Mouse (Mus musculus): ENCODE measurements around the gene Prkn.

Gene Prkn

GRCm38 (mm10) chr17:11844989-11845388, 1004.8 kb downstream of the Prkn start:
- DNase-seq (ENCODE audit: low spot score): no peak

DNA sequence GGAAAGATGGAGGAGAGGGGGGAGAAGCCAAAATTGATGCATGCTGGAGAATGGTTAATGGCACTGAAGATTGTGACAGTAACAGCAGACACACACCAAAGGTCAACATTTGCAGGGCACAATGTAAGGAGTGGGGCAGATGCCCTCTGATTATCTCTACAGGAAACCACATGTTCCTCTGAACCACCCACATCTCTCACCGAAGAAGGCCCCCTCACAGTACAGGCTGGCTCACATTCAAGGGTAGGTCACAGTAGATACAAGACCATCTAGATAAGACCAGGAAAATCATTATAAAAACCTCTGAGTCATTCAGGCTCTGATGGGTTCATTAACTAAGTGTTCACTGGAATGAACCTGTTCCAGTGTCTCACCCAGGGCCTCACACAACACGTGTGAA, 1005.3 kb downstream of the Prkn start:
- DNase-seq (ENCODE audit: low spot score): no peak

- no peak for DNase-seq (ENCODE audit: low spot score)
Observed at GRCm38 (mm10) chr17:11854571-11854970, 1014.4 kb downstream of the Prkn start.

DNA sequence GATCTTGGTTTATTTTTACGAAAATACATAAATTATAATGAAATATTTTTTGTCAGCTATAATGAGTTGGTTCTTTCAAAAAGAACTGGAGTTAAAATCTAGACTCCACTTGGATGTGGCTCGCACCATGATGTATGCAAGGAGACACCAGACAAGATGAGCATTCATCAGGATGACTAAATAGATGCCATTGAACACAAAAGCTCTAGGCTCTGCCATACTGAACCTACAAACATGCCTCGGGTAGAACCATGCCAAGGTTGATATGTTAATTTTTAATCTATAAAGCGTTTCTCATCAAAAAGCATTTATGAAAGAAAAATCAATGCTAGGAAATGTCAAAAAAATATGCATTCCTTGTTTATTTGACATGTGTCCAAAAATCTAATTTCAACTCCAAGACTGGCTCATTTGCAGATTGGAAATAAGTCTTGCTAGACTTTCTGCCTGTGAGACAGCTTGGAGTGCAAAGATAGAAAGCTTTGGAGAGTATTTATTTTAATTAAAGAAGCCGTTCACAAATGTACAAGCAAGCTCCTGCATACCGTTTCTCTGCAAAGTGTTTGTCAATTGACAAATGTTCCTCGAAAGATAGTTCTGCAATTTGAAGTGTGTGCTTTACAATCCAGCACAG, 1018.7 kb downstream of the Prkn start:
- DNase-seq (ENCODE audit: low spot score): no peak

GRCm38 (mm10) chr17:11861178-11861577, 1021.0 kb downstream of the Prkn start:
- DNase-seq (ENCODE audit: low spot score): no peak

DNA sequence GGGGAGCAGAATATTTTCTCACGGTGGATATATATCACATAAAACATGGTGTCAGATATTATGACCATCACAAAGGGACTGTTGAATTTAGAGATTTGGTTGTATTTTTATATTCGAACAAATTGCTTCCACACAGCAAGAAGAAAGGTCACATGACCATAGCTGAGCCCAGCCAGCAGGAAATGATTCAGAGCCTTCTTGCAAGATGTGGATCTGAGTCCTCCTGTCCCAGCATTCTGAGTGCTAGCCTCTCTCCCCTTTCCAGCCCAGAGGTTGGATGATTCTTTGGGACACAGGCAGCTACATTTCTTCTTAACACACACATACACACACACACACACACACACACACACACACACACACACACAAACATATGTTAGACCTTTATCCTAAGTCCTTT, 1022.2 kb downstream of the Prkn start:
- DNase-seq (ENCODE audit: low spot score): no peak

- no peak for DNase-seq (ENCODE audit: low spot score)
Observed at GRCm38 (mm10) chr17:11863017-11863416, 1022.8 kb downstream of the Prkn start.

- DNase-seq (ENCODE audit: low spot score): no peak
Observed at GRCm38 (mm10) chr17:11866231-11866630, 1026.0 kb downstream of the Prkn start.

DNA sequence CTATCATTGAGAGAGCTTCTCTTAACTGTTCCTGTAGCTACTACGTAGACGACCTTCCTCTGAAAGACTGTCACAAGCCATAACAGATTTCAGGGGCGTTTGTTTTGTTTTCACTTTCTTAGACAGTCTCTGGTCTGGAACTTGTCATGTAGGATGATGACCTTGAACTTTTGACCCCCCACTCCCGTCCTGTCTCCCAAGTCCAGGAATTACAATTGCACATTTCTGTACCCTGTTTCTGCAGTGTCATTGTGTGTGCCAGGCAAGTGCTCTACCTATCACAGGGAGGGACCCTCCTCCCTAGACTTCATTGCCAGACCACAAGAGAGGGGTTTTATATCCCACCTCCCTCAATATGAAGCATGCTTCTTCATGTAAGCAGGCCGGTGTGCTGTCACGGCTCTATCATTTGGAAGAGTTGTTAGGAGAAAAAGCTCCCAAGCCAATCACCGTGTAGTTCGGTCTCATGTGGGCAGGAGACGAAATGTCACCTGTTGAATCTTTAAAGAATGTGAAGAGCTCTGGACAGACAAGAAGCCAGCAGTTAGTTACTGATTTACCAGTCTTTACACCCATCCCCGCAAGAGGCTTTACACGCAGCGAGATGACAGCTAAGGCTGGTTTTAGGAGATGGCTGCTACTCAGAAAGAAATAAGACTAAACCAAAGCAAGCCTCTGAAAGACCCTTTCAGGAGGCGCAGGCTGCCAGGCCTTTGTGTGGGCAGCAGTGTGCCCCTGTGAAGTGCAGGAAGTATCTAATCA, 1027.3 kb downstream of the Prkn start:
- DNase-seq (ENCODE audit: low spot score): peak; percentile 21

DNA sequence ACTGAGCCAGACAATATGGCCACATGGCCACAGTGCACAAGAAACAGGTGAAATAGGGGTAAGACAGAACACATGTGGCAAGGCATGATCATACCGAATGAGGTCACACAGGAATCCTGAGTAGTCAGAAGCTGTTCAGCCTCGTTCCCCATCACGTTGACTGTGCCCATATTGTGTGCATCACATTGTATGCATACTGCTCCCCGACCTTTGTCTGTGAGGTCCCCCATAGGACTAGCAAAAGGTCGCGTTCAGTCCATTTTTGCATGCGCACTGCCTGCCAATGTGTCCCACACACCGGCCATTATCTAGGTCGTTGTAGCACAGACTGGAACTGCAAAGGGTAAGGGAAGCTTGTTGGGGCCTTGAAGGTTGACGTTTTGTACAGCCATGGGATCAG, 1030.4 kb downstream of the Prkn start:
- no peak for DNase-seq (ENCODE audit: low spot score)

- DNase-seq (ENCODE audit: low spot score): no peak
Observed at GRCm38 (mm10) chr17:11876240-11876639, 1036.1 kb downstream of the Prkn start.

GRCm38 (mm10) chr17:11881110-11881820, 1041.1 kb downstream of the Prkn start:
- no peak for DNase-seq (ENCODE audit: low spot score)

GRCm38 (mm10) chr17:11885601-11886000, 1045.4 kb downstream of the Prkn start:
- no peak for DNase-seq (ENCODE audit: low spot score)

DNA sequence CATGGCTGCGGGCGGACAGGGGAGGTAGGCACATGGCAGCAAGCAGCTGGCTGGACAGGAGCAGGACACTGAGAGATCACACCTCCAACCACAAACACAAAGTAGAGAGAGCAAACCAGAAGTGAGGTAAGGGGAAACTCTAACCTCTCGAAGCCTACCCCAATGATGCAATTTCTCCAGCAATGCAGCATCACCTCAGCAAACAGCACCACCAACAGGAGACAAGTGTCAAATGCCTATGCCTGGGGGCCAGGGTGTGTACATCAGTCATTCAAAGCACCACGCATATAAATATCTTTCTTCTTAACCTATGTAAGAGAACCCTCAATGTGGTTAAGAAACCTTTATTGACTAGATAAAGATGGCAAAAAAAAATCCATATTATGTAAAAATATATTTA, 1046.8 kb downstream of the Prkn start:
- DNase-seq (ENCODE audit: low spot score): no peak

- no peak for DNase-seq (ENCODE audit: low spot score)
Observed at GRCm38 (mm10) chr17:11887591-11888205, 1047.5 kb downstream of the Prkn start.

DNA sequence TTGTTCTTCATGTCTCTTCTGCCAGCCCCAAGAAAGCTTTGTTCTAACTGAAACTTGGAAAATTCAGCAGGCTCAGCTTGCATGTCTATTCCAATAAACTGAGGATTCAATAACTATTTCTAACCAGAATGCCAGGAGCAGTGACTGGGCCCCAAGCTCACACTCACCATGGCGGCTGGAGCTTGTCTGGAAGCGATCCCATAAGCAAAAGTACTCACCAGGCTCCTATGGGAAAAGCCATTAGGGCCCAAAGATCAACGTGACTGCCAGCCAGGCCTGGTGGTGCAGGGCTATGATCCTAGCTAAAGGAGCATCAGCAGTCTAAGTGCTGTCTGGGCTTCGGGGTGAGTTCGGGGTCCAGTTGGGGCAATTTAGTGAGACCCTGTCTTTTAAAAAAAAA, 1048.6 kb downstream of the Prkn start:
- DNase-seq (ENCODE audit: low spot score): no peak

GRCm38 (mm10) chr17:11900300-11900699, 1060.1 kb downstream of the Prkn start:
- DNase-seq (ENCODE audit: low spot score): no peak

GRCm38 (mm10) chr17:11901731-11902130, 1061.5 kb downstream of the Prkn start:
- DNase-seq (ENCODE audit: low spot score): no peak

DNA sequence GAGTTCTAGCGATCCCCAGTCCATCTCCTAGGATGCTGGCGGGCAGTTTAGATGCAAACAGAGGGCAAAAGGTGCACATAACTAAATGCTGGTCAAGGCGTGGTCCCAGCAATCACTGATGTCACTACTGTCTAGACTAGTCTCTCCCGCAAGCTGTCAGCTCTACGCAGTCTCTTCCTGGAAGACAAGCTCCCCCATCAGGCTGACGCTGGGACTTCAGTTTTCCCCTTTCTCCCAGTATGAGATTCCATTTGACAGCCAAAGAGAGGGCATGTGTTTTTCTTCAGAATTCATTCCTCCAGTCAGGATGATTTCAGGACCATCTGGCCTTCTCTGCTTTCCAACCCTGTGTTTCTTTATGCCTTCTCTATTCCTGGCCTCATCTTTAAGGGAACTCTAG, 1062.8 kb downstream of the Prkn start:
- DNase-seq (ENCODE audit: low spot score): no peak

DNA sequence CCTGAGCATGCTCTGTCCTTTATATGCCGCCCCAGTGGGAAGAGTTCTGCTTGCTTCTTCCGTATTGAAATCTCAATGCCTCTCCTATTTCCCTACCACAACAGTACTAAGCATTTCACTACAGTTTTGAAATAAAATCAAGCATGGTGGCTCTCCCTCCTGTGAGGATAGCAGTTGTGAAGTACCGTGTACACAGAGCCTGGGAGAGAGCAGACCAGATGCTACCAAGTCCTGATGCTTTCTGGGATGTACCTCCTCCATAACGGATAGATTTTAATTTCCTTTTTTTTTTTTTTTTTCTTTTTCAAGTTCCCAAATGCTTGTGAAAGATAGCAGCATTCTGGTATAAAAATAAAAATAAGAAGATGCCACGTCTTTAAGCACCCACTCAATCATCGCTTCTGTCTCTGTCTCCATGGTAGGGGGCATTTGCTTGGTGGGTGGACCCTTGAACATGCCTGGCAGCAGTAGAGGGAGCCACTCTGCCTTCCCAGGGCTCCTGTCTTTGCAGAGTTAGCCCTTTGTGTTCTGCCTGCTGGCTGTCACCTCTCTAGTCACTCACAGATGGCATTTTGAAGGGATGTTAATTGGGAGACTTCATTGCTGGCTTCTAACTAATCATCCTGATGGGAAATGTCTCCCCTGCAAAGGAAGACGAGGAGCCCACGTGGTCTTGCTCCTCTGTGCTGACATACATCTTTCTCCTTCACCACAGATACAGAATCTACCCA, 1070.6 kb downstream of the Prkn start:
- no peak for DNase-seq (ENCODE audit: low spot score)

- no peak for DNase-seq (ENCODE audit: low spot score)
Observed at GRCm38 (mm10) chr17:11912136-11912535, 1072.0 kb downstream of the Prkn start.

DNA sequence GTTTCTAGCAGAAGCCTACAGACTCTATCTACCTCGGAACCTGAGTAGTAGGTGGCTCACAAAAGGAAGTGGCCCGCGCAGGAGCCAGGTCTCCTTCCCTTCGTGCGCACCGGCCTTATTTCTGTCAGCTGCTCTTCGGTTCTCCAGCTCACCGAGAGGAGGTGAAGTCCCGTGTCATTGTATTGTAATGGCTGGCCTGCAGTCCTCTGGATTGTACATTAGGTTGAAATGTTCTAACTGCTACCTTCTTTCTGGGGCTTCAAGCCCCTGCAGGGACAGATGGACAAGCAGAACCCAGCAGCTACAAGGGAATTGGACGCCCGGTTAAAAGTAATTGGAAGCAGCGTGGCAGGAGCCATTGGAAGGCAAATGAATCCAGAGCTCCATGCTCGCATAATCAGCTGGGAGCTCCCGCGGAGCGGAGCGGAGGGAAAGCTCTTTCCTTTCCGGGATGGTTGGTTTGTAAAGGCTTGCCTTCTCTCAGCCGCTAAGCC, 1072.7 kb downstream of the Prkn start:
- no peak for DNase-seq (ENCODE audit: low spot score)
